Mouse (Mus musculus) forebrain, embryonic 13.5 days (tissue): Measurements from ENCODE around the gene Adarb2. TPM values are rescaled to one million over a fixed set of nuclear protein-coding genes. Genes with fewer than 3 reads are reported as not detected.

Experiments
- ATAC-seq: fragments of 200-750 bp; cut with Nextera tagmentation; 2 replicates; pipeline ENCODE4 v1.8.0; 2017
- H3K27ac ChIP-seq: fragments of 300-500 bp; sonication (generic); 2 replicates; pipeline ENCODE4 v1.5.1; 2015; ENCODE audit warnings: inconsistent platforms, mild to moderate bottlenecking, moderate library complexity
- H3K27me3 ChIP-seq: fragments of 300-500 bp; sonication (generic); 2 replicates; pipeline ENCODE4 v1.6.1; 2015; ENCODE audit warnings: mild to moderate bottlenecking, inconsistent platforms
- H3K36me3 ChIP-seq: fragments of 300-500 bp; sonication (generic); 2 replicates; pipeline ENCODE4 v1.6.1; 2015; ENCODE audit warnings: mild to moderate bottlenecking, inconsistent platforms; ENCODE audit not compliant: poor library complexity, severe bottlenecking
- H3K4me1 ChIP-seq: fragments of 300-500 bp; sonication (generic); 2 replicates; pipeline ENCODE4 v1.6.1; 2015; ENCODE audit warnings: inconsistent platforms
- H3K4me2 ChIP-seq: fragments of 300-500 bp; sonication (generic); 2 replicates; pipeline ENCODE4 v1.6.1; 2015; ENCODE audit warnings: inconsistent platforms, mild to moderate bottlenecking, moderate library complexity
- H3K4me3 ChIP-seq: fragments of 300-500 bp; sonication (generic); 2 replicates; pipeline ENCODE4 v1.5.1; 2015; ENCODE audit warnings: mild to moderate bottlenecking, inconsistent platforms
- H3K9ac ChIP-seq: fragments of 300-500 bp; sonication (generic); 2 replicates; pipeline ENCODE4 v1.6.1; 2015; ENCODE audit warnings: mild to moderate bottlenecking, inconsistent platforms
- H3K9me3 ChIP-seq: fragments of 300-500 bp; sonication (generic); replicated peaks from 2 replicates; pipeline ENCODE4 v1.6.1; 2016; ENCODE audit warnings: inconsistent platforms
- WGBS: fragments of 180-500 bp; shearing (Covaris S2); methylation state at CpG from one replicate; pipeline ENCODE4 v1.1.7; 2015; 5-methylcytosine and 5-hydroxymethylcytosine counted together
- polyA plus RNA-seq: library from polyadenylated mRNA; unstranded; fragments of >200 nt; fragmentation: Nextera tagmentation; extraction: Ambion mirVana; gene quantifications from 2 replicates; pipeline ENCODE4 v1.2.1, GENCODE M21; 2015

Adarb2 gene
- polyA plus RNA-seq, 1 experiment from 2014 or later = 8.9 TPM

DNA sequence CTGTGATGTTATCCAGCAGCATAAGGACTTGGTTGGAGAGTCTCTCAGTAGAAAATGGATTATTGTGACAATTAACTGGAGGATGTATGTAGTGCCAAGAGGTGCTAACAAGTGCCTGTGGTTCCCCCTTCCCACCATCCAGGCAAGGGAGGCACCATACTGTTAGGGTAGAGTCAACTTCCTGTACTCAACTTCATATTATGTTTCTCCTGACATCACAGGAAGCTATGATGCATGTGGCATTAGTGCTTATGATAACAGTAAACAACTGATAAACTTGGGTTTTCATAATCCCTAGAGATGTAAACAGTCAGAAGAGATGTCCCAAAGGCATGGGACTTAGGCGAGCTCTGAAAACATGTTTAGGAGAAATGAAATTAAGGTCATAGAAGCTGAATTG is 414.0 kb downstream of the Adarb2 start:
- Histone ChIP-seq H3K4me3 (no peak overlapping the region), H3K27me3 (no peaks in the 10 kb centered on the region), H3K36me3 (no peaks in the 10 kb centered on the region), H3K9me3 (no peaks in the 10 kb centered on the region), H3K9ac (no peak overlapping the region), H3K4me2 (no peak overlapping the region), H3K4me1 (no peaks in the 10 kb centered on the region), H3K27ac (no peak overlapping the region)
- ATAC-seq = no peak
- WGBS = 88% methylated on average over 1 of the region's 1 CpGs

DNA sequence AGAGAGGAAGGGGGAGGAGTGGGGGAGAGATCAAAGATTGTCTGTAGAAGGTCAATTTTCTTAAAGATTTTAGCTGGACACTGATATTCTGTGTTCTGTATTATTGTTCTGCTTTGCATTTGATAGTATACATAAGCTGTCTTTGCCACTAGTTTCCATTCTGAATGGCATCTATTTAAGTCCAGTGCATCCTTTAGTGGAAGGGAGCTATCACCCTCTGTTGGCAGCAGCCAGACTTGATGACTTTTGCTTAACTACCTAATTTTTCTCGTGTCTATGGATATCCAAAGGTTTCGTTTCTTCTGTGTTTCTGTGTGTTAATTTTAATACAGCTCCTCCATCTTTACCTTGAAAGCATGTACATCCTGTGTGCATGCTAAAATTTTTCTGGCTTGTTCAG is 419.6 kb downstream of the Adarb2 start:
- Histone ChIP-seq H3K9ac (no peak overlapping the region), H3K27me3 (no peaks in the 10 kb centered on the region), H3K27ac (no peak overlapping the region), H3K4me3 (no peak overlapping the region), H3K4me2 (no peak overlapping the region), H3K36me3 (no peaks in the 10 kb centered on the region), H3K9me3 (no peaks in the 10 kb centered on the region), H3K4me1 (no peaks in the 10 kb centered on the region)
- WGBS = 86% methylated on average over 2 of the region's 2 CpGs
- ATAC-seq = no peak

DNA sequence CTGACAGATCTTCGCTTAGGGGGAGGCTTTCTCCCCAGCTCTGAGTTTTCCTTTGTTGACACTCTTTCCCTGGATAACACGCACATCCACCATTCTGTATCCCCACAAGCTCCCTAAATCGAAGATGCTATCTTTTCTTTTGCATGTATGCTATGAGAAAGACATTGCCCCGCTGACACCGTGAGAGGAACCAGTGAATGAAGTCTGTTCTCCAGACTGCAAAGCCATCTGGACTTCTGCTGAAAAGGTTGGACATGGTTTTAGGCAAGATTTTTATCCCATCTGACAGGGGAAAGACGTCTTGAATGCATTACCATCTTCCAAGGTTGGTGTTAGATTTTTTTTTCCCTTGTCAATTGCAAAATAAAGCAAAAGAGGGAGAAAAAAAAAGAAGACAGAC is 426.9 kb downstream of the Adarb2 start:
- 86% methylated on average over 6 of the region's 6 CpGs for WGBS
- Histone ChIP-seq H3K27me3 (no peaks in the 10 kb centered on the region), H3K27ac (no peak overlapping the region), H3K4me2 (no peak overlapping the region), H3K4me1 (0 out of 2 replicates have a peak, but pooled peaks cover 4% of the 10 kb centered on the region), H3K36me3 (no peaks in the 10 kb centered on the region), H3K9ac (no peak overlapping the region), H3K4me3 (no peak overlapping the region), H3K9me3 (no peaks in the 10 kb centered on the region)
- no peak for ATAC-seq

DNA sequence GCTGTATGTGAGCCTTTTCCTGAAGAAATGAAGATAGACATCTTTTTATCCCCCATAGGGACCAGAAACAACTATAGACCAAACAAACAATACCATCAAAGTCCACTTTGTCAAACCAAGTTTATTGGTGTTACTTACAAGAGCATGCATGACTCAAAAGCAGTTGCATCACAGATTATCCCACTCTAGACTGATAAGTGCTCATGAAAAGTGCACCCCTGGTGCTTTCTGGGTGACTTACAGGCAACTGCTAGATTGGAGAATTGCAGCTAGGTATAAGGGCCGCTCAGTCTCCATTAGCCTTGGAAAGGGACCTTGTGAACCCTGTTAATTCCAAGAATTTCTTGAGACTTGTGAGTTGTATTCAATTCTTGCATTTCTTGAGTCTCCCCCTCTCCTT is 429.0 kb downstream of the Adarb2 start:
- no peak overlapping the region for H3K4me2 ChIP-seq
- H3K9me3 ChIP-seq = no peaks in the 10 kb centered on the region
- H3K4me1 ChIP-seq = 0 out of 2 replicates have a peak, but pooled peaks cover 4% of the 10 kb centered on the region
- H3K36me3 ChIP-seq = no peaks in the 10 kb centered on the region
- H3K4me3 ChIP-seq = no peak overlapping the region
- 93% methylated on average over 1 of the region's 1 CpGs for WGBS
- H3K27me3 ChIP-seq = no peaks in the 10 kb centered on the region
- no peak overlapping the region for H3K27ac ChIP-seq
- H3K9ac ChIP-seq = no peak overlapping the region
- no peak for ATAC-seq

DNA sequence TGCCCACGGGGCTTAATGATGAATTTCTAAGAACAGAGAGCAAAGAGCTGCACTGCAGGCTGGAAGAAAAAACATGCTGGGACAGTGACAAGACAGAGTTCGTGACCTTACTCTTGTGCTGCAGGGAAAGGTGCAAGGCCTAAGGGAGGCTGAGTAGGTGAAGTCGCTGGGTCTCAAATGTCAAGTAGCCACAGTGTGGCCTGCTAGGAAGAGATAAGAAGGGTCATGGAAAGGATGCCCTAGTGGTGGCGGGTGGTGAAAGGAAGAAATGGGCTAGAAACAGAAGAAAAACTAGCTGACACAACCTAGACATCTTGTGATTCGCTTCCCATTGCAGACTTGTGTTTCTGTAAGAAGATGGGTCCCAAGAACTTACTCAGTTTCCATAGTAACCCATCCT is 429.4 kb downstream of the Adarb2 start:
- Histone ChIP-seq H3K4me3 (no peak overlapping the region), H3K27me3 (no peaks in the 10 kb centered on the region)
- 81% methylated on average over 5 of the region's 5 CpGs for WGBS

DNA sequence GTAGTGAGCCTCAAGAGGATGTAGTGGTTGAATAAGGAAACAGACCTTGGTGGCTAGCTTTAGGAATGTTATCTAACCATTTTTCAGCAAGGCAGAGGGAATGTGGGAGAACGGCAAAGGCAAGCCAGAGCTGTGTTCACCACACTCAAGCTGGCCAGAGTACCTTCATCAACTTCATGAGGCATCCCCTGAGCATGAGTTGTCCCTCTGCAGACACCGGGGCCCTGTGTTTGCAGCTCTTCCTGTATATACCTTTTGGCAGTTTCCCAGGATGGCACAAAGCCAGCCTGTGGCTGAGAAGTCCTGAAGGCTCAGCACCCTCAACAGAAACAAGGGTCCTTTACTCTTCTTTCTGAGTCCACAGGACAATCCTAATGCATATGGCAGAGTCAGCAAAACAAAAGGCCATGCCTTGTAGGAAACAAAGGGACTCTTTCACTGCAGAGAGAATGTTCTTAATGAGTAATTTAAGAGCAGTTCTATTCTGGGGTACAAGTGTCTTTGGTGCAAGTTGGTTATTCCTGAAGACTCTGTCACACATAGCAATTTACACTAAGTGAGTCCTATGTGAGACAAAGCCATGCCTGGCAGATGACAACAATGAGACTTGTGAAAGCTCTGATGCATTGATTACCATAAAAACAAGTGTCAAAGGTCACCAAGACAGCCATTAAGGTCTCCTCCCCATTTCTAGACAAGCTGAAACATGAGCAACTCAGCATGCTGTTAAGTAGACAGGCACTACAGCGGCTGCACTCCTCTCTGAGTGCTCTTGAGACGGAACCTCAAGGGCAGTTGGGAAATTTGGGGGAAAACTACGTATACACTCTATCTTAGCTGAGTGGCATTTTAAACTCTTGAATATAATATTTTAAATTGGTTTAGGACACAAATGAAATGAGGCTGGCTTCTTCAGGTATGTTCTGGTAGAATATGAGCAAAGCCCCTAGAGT is 431.0 kb downstream of the Adarb2 start:
- Histone ChIP-seq H3K27me3 (no peaks in the 10 kb centered on the region), H3K4me2 (no peak overlapping the region), H3K9ac (no peak overlapping the region), H3K27ac (no peak overlapping the region), H3K4me1 (0 out of 2 replicates have a peak, but pooled peaks cover 4% of the 10 kb centered on the region), H3K9me3 (no peaks in the 10 kb centered on the region), H3K4me3 (no peak overlapping the region), H3K36me3 (no peaks in the 10 kb centered on the region)
- peak; percentile 21; the same call in 1 of the 2 replicates for ATAC-seq
- 75% methylated on average over 5 of the region's 5 CpGs for WGBS

More for the DNA sequence above, 429.4 kb downstream of the Adarb2 start:
- H3K27ac ChIP-seq = no peak overlapping the region
- no peak for ATAC-seq
- H3K9ac ChIP-seq = no peak overlapping the region
- H3K9me3 ChIP-seq = no peaks in the 10 kb centered on the region
- H3K4me1 ChIP-seq = 0 out of 2 replicates have a peak, but pooled peaks cover 4% of the 10 kb centered on the region
- no peak overlapping the region for H3K4me2 ChIP-seq
- H3K36me3 ChIP-seq = no peaks in the 10 kb centered on the region

DNA sequence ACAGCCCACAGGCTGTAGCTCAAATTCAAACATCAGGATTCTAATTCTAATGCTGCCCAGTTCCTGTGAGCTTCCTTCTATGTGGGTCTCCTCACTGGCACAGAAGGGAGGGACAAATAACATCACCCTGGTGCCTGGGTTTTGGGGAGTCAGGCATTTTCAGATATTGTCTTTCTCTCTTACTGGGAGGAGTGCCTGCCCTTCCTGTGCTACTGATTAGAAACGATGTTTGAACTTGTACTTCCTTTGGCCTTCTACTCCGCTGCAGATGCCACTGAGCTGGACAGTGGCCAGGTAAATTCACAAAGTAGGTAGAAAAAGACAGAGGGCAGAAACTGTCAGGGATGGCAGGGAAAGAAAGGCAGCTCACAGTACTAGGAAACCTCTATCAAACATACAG is 439.4 kb downstream of the Adarb2 start:
- H3K36me3 ChIP-seq = no peaks in the 10 kb centered on the region
- WGBS = 86% methylated on average over 2 of the region's 2 CpGs
- H3K4me2 ChIP-seq = no peak overlapping the region
- no peaks in the 10 kb centered on the region for H3K4me1 ChIP-seq
- no peak overlapping the region for H3K4me3 ChIP-seq
- no peak for ATAC-seq
- H3K27me3 ChIP-seq = no peaks in the 10 kb centered on the region
- no peaks in the 10 kb centered on the region for H3K9me3 ChIP-seq
- H3K9ac ChIP-seq = no peak overlapping the region
- no peak overlapping the region for H3K27ac ChIP-seq

DNA sequence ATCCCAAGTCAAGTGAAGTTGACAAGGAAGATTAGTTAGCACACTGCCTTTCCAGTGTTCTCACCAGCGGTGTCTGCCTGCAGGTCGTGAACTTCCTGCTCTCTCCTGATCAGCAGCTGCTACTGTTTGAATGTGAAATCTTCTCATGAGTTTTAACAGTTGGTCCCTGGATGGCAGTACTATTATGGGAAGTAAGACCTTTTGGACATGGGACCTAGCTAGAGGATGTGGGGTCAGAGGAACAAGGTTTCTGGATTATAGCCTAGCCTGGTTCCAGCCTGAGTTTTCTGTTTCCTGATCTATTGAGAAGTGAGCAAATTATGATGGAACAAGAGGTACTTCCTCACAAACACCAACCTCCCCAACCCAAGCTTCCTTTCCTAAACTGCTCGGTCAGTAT is 441.3 kb downstream of the Adarb2 start:
- no peak overlapping the region for H3K27ac ChIP-seq
- WGBS = 88% methylated on average over 3 of the region's 3 CpGs
- no peak overlapping the region for H3K9ac ChIP-seq
- H3K36me3 ChIP-seq = no peaks in the 10 kb centered on the region
- no peak for ATAC-seq
- no peaks in the 10 kb centered on the region for H3K27me3 ChIP-seq
- H3K4me2 ChIP-seq = no peak overlapping the region
- H3K4me1 ChIP-seq = no peaks in the 10 kb centered on the region
- no peaks in the 10 kb centered on the region for H3K9me3 ChIP-seq
- H3K4me3 ChIP-seq = no peak overlapping the region

DNA sequence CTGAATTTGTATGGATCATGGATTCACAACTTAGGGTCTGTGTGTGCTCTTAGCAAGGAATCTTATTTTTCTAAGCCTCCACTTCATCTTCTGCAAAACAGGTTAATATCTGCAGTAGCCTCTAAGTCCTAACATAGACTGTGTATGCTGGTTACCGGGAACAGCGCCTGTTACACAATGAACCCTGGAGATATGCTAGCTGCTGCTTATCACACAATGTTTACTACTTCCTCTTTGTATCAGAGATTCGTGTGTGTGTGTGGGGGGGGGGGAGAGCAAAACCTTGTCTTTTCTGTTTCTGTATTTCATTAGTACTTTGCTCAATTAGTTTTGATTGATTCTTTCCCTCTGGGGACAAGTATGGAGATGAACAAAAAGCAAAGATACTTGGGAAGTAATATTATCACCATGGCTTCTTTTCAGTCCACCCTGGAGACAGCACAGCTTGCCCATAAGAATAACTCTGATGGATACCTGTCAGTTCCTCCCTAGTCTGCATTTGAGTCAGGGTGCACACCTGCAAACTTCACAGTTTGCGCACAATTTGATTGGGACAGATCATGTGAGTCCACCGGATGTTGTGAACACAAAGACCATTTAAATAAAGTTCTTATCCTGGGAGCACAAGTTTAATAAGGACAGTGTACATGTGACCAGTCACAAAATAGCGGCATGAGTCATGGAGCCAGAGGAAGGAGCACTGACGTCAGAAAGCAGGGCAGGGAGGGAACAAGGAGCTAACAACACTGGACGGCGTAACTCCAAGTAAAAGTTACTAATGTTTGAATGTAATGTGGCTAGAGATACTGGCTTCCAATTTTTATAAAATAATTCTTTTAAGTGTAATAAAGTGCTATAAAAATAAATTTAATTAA is 442.4 kb downstream of the Adarb2 start:
- 86% methylated on average over 9 of the region's 9 CpGs for WGBS
- Histone ChIP-seq H3K4me3 (no peak overlapping the region), H3K27ac (no peak overlapping the region), H3K9me3 (no peaks in the 10 kb centered on the region), H3K36me3 (no peaks in the 10 kb centered on the region), H3K27me3 (no peaks in the 10 kb centered on the region), H3K9ac (no peak overlapping the region), H3K4me2 (no peak overlapping the region), H3K4me1 (no peaks in the 10 kb centered on the region)
- ATAC-seq = no peak

DNA sequence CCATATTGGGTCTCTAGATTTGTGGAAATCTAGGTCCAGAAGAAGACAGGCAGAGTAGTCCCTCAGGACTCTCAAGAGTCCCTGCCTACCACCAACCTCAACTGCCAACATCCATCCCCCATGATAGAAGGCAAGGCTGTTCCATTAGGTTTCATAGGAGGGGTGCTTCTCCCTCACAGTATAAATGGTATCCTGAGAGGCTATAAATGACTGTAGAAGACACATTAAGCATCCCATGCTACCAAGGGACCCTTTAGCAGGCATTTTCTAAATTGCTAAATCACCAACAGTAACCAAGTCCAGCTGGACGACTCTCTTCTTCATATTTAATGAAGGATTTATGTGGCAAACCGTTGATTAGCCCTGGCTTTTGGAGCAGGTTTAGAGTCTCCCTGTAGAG is 446.6 kb downstream of the Adarb2 start:
- 86% methylated on average over 2 of the region's 2 CpGs for WGBS
- H3K27ac ChIP-seq = no peak overlapping the region
- no peaks in the 10 kb centered on the region for H3K4me1 ChIP-seq
- H3K36me3 ChIP-seq = no peaks in the 10 kb centered on the region
- no peak overlapping the region for H3K4me3 ChIP-seq
- no peak overlapping the region for H3K4me2 ChIP-seq
- H3K27me3 ChIP-seq = no peaks in the 10 kb centered on the region
- H3K9ac ChIP-seq = no peak overlapping the region
- H3K9me3 ChIP-seq = no peaks in the 10 kb centered on the region
- ATAC-seq = no peak

DNA sequence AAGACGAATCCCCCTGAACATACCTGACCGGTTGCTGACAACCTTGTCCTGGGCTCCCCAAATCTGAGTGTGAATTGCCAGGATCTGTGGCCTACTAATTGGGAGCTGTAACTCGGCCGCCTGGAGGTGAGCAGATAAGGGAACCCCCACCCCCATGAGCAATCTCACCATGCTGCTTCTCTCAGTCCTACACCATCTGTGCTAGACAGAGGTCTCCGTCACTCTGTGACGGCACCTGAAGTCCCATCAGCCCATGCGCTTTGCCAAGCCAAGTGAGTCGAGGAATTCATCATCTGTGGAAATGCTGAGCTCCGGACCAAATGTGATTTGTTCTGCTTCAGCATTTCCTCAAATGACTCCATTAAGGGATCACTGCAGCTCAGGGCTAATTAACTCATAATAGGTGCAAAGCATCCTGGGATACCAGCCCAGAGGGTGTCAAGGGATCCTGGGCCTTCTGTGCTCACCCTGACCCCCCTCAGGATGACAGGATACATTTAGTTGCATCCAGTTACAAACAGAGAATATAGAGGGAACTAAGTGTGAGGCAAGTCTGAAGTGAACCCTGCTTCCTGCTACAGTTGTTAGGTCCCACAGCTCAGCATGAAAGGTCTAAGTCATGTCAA is 462.1 kb downstream of the Adarb2 start:
- ATAC-seq = no peak
- WGBS = 89% methylated on average over 9 of the region's 9 CpGs
- Histone ChIP-seq H3K9me3 (no peaks in the 10 kb centered on the region), H3K9ac (no peak overlapping the region), H3K4me2 (no peak overlapping the region), H3K4me3 (no peak overlapping the region), H3K4me1 (no peaks in the 10 kb centered on the region), H3K27me3 (no peaks in the 10 kb centered on the region), H3K36me3 (no peaks in the 10 kb centered on the region), H3K27ac (no peak overlapping the region)

DNA sequence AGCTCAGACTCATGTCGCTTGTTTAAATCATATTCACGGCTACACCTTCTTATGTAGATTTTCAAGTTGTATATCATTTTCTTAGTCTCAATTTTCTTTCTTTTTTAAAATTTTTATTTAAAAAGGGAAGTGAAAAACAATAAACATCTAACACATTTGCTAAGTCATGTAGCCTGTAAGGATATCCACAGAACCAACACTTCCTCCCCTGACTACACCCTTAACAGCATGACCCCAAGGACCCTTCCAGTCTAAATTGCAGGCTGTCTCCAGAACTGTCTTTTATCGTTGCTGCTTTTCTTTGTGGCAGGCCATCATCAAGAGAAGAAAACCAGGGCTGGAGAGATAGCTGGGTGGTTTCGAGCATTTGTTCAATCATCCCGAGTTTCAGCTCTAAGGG is 474.5 kb downstream of the Adarb2 start:
- Histone ChIP-seq H3K27me3 (no peaks in the 10 kb centered on the region), H3K4me1 (peaks cover 9% of the 10 kb centered on the region), H3K4me3 (no peak overlapping the region), H3K36me3 (no peaks in the 10 kb centered on the region), H3K9ac (no peak overlapping the region), H3K9me3 (no peaks in the 10 kb centered on the region), H3K27ac (no peak overlapping the region), H3K4me2 (no peak overlapping the region)
- ATAC-seq = no peak
- WGBS = 82% methylated on average over 5 of the region's 5 CpGs
